Mouse (Mus musculus) retina, postnatal 7 days (tissue): Measurements from ENCODE around the gene Defb43.

ENCODE experiments used
- DNase-seq: peaks from one replicate; pipeline ENCODE4 v3.0.0-alpha.2; 2012; ENCODE audit warnings: low read depth, low spot score

Defb43 gene

GRCm38 (mm10) chr14:63011471-63011870 lies at the start of gene Defb43:
Gene Defb43 (plus strand): TSS chr14:63011771.
- no peak for DNase-seq

- no peak for DNase-seq
Measured at GRCm38 (mm10) chr14:62963632-62964031, 47.9 kb upstream of the Defb43 start.

DNA sequence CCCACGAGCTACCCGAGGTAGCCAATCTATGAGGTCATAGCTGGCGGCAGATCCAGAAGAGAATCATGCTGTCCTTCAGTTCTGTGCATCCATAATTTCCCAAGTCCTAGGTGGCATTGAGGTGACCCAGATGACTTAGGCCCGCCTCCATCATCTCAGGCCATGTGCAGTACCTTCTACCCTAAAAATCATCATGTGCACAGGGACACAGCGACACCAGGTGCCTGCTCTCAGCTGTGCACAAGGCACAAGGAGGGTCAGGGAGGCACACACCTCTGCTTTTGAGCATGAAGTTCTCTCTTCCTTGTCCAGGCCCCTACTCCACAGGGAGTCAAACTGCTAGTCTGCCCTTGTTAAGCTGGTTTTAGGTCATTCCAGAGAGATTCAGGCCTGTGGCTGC lies 46.2 kb upstream of the Defb43 start:
- no peak for DNase-seq

GRCm38 (mm10) chr14:62965811-62966520 lies 45.6 kb upstream of the Defb43 start:
- no peak for DNase-seq

DNA sequence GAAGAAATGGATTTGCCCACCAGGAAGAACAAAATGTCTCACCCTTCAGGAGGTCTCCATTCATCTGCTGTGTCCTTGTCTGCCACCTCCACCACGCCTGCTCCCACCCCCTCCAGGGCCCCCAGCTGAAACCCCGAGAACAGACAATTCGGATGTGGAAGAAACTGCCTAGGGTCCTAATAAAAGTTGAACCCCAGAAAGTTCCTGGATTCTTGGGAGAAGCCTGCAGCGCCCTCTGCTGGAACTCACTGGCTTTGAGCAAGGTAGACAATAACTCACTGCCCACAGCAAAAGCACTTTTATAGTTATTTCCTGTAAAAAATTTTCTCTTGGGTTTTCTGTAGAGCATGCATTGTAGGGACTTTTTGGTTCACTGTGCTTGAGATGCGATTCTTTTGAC lies 36.5 kb upstream of the Defb43 start:
- DNase-seq = peak; percentile 32

- DNase-seq = no peak
Measured at GRCm38 (mm10) chr14:62979815-62980214, 31.8 kb upstream of the Defb43 start.

- DNase-seq = no peak
Measured at GRCm38 (mm10) chr14:62984410-62984809, 27.2 kb upstream of the Defb43 start, which contains the start of gene Defb48. Gene Defb48 (minus strand): TSS chr14:62984510.

DNA sequence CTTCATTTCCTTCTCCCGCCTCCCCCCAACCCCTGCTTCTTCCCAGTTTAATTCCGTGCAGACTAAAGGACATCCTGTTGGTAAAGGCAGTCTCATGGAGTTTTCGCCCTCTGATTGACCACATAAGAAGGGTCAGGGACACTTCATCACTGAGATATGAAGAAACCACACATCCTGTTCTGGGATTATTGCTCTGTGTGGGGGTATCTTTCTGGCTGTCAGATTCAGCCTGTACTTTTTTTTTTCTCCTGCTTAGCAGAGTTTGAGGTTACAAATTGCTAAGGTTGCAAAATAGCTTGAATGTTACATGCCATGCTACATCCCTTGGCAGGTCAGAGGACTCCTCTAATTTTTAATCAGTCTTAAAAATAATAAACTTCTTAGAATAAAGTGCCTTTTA lies 20.3 kb upstream of the Defb43 start:
- DNase-seq = no peak

- DNase-seq = no peak
Measured at GRCm38 (mm10) chr14:62991849-62992510, 19.6 kb upstream of the Defb43 start.

DNA sequence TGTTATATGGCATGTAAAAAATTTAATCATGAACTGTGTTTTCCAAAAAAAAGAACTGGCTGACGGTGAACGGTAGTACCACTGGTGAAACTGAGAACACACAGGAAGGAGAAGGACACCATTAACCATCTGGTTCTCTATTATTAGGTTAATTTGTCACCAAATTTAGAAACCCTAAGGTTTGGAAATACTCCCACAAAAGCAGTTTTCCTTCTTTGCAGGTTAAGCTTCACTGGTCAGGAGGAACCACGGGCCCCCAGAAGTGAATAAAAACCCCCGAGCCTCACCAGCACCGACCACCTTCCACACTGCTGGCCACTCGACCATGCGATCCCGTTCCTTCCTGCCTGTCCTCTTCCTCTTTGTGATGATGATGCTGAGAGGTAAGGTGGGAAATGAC lies 13.8 kb upstream of the Defb43 start, which contains the start of gene Defb47:
TSS of gene Defb47 (plus strand) at position 301 of the 400 bp plus-strand sequence.
- no peak for DNase-seq

GRCm38 (mm10) chr14:62998977-62999376 lies 12.6 kb upstream of the Defb43 start:
- no peak for DNase-seq

DNA sequence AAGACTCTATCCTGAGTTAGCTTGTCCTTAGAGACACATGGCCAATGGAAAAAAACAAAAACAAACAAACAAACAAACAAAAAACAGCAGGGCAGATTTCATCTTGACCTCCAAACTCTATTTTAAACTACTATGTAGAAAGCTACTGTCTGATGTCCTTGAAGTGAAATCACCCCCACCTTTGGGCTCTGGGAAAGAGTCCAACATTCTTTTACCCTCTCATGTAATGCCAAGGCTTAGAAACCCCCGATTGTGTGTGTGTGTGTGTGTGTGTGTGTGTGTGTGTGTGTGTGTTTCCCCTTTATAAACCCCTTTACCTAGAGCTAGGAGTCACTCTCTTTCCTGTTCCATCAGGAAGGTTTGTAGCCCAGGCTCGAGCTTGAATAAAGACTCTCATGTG lies 9.0 kb upstream of the Defb43 start:
- no peak for DNase-seq

DNA sequence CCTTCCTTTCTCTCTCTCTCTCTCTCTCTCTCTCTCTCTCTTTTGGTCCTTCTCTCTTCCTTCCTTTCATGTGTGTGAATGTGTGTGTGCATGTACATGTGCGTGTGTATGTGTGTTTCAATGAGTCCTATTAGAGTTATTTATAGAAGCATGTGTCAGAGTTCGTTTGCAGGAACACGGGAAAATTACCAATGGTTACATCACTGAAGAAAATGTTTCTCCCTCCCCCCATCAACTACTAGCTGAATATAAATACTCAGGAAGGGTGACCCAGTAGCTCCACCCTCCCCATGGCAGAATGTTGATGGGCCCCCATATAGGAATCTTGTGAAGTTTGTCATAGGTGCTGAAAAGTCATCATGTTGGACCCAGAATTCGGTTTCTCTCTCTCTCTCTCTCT lies 1.5 kb downstream of the Defb43 start:
- no peak for DNase-seq

DNA sequence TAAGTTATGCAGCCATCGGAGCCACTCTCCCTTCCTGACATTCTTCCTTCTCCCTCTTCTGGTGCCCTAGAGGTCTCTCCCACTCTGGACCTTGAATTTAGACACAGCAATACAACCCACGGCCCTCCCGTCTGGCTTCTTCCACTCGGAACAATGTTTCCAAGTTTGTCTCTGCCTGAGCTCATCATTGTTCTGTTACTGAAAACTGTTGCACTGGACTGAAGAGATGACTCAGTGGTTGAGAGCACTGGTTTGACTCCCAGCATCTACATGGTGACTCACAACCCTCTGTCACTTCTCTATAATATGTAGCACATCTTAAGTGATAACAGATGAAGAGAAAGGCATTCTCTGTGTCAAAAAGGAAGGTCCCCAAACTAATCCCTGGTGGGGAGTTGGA lies 3.1 kb downstream of the Defb43 start:
- DNase-seq = no peak

- DNase-seq = no peak
Measured at GRCm38 (mm10) chr14:63020524-63021156, 9.1 kb downstream of the Defb43 start.

- DNase-seq = no peak
Measured at GRCm38 (mm10) chr14:63046691-63047090, 35.1 kb downstream of the Defb43 start, which contains the start of gene Defb42. Gene Defb42 (plus strand): TSS chr14:63046991.

- DNase-seq = no peak
Measured at GRCm38 (mm10) chr14:63049910-63050370, 38.4 kb downstream of the Defb43 start, which contains the start of gene Defb30. Gene Defb30 (minus strand): TSS chr14:63049960.

DNA sequence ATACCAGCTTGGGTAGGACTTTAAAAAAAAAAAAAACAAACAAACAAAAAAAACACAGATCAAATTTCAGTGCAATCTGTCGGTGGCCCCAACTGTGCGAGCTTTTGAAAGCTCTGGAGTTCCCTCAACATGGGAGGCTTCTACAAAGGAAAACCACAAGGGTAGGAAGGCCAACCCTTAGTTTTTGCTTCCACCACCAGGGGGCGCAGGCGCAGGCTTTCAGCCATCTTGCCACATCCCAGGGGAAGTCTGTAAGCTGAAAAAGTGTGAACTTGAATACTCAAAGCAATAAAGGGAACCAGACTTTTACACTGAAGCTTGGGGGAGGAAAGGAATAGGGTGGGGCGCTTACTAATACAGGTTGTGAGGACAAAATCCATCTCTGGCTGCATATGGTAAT lies 39.2 kb downstream of the Defb43 start:
- DNase-seq = no peak

GRCm38 (mm10) chr14:63054729-63055128 lies 43.2 kb downstream of the Defb43 start:
- peak; percentile 55 for DNase-seq

DNA sequence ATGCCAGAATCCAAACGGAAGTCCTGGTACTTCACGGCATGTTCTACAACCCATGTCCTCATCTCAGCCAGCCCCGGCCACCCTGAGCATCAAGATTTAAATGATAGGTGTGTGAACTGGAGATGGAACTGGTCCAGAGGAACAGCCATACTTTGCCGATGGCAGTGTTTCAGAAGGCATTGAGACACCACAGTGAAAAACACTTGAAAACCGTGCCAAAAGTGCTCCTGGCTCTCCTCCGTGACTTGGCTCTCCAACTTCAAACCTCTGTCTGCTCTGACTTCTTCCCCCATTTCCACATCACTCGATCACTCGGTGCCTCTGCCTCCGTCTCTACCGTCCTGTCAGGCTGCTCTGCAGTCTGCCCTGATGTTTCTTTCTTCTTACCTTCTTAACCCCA lies 48.8 kb downstream of the Defb43 start:
- no peak for DNase-seq

DNA sequence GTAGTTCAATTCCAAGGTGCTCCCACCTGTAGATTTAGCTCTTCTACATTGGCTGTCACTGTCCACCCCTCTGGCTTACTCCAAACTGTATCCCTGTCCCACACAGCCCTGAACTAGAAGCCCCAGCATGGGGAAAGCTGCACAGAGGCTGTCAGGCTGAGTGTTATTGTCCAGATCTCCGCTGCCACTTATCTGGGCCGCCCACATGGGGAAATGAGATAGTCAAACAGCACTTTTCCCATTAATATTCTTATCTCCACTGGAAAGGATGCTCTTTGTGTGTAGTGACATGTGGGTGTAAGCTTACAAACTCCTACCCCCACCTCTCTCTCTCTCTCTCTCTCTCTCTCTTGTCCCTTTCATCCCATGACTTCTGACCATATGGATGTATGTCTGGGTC lies 50.6 kb downstream of the Defb43 start:
- no peak for DNase-seq

- DNase-seq = no peak
Measured at GRCm38 (mm10) chr14:63065391-63065790, 53.8 kb downstream of the Defb43 start.
